Mouse (Mus musculus): Measurements from ENCODE around the gene Mpzl3.
"Not testable (repeated sequence)": the region's sequence is repeated elsewhere in the genome, so short reads cannot be mapped to it uniquely, and the experiment has no call there.

The Mpzl3 gene

GRCm38 (mm10) chr9:45055082-45055713 is at the start of gene Mpzl3:
Mpzl3 (plus strand) TSS chr9:45055186.
- DNase-seq (ENCODE audit: low spot score in 2 of 2), result peak; percentile 68 to 83

- no peak for DNase-seq (ENCODE audit: low spot score in 2 of 2)
These were observed 47.6 kb upstream of the Mpzl3 start for GRCm38 (mm10) chr9:45007404-45007803.

GRCm38 (mm10) chr9:45008342-45008741 is 46.6 kb upstream of the Mpzl3 start:
- no peak for DNase-seq (ENCODE audit: low spot score in 2 of 2)

GRCm38 (mm10) chr9:45009180-45010078 is 45.6 kb upstream of the Mpzl3 start, which contains the start of gene Cd3e:
Cd3e (minus strand) TSS chr9:45009627.
- no peak for DNase-seq (ENCODE audit: low spot score in 2 of 2)

GRCm38 (mm10) chr9:45010461-45010860 is 44.5 kb upstream of the Mpzl3 start:
- DNase-seq (ENCODE audit: low spot score in 2 of 2), result no peak

- no peak for DNase-seq (ENCODE audit: low spot score in 2 of 2)
These were observed 43.7 kb upstream of the Mpzl3 start for GRCm38 (mm10) chr9:45011291-45011690.

- DNase-seq (ENCODE audit: low spot score in 2 of 2), result no peak
These were observed 40.1 kb upstream of the Mpzl3 start for GRCm38 (mm10) chr9:45014879-45015278.

GRCm38 (mm10) chr9:45015841-45016240 is 39.1 kb upstream of the Mpzl3 start:
- DNase-seq (ENCODE audit: low spot score in 2 of 2), result no peak

- no peak for DNase-seq (ENCODE audit: low spot score in 2 of 2)
These were observed 37.0 kb upstream of the Mpzl3 start for GRCm38 (mm10) chr9:45018031-45018430.

- DNase-seq (ENCODE audit: low spot score in 2 of 2), result peak in 1 of 2 experiments; percentile 47
These were observed 32.2 kb upstream of the Mpzl3 start for GRCm38 (mm10) chr9:45022800-45023199.

GRCm38 (mm10) chr9:45023638-45024037 is 31.3 kb upstream of the Mpzl3 start:
- DNase-seq (ENCODE audit: low spot score in 2 of 2), result no peak

- no peak for DNase-seq (ENCODE audit: low spot score in 2 of 2)
These were observed 30.8 kb upstream of the Mpzl3 start for GRCm38 (mm10) chr9:45024187-45024586.

GRCm38 (mm10) chr9:45027376-45027775 is 27.6 kb upstream of the Mpzl3 start:
- no peak for DNase-seq (ENCODE audit: low spot score in 2 of 2)

GRCm38 (mm10) chr9:45030341-45030740 is 24.6 kb upstream of the Mpzl3 start:
- no peak for DNase-seq (ENCODE audit: low spot score in 2 of 2)

GRCm38 (mm10) chr9:45032261-45032660 is 22.7 kb upstream of the Mpzl3 start:
- DNase-seq (ENCODE audit: low spot score in 2 of 2), result no peak

- no peak for DNase-seq (ENCODE audit: low spot score in 2 of 2)
These were observed 20.5 kb upstream of the Mpzl3 start for GRCm38 (mm10) chr9:45034526-45034925.

GRCm38 (mm10) chr9:45037803-45038202 is 17.2 kb upstream of the Mpzl3 start:
- not testable (repeated sequence) for DNase-seq (ENCODE audit: low spot score in 2 of 2)

- no peak for DNase-seq (ENCODE audit: low spot score in 2 of 2)
These were observed 15.5 kb upstream of the Mpzl3 start, which contains the start of gene Mpzl2 for GRCm38 (mm10) chr9:45039499-45039898. Mpzl2 (plus strand) TSS chr9:45039799.

- DNase-seq (ENCODE audit: low spot score in 2 of 2), result no peak
These were observed 14.7 kb upstream of the Mpzl3 start for GRCm38 (mm10) chr9:45040066-45040845.

GRCm38 (mm10) chr9:45041131-45041838 is 13.7 kb upstream of the Mpzl3 start:
- DNase-seq (ENCODE audit: low spot score in 2 of 2), result no peak

GRCm38 (mm10) chr9:45042056-45042720 is 12.8 kb upstream of the Mpzl3 start:
- no peak for DNase-seq (ENCODE audit: low spot score in 2 of 2)
